In genomic region chr7:79507101-79507705, GRCm38 (mm10) we compare ENCODE assay signal across 11 mouse cellular contexts. TPM values are rescaled to one million over a fixed set of nuclear protein-coding genes. Genes with fewer than 3 reads are reported as not detected.
DNase-seq lines count a peak whose midpoint lies in the region; ATAC-seq lines count a peak whose summit lies in the region.
"Had no signal": no experiment of that assay in that cellular context is flagged by ENCODE, and none has a peak within 500 bp of the region (broad histone marks: within the 10 kb centered on the region; RNA-seq: fewer than 3 reads in every experiment).

No protein-coding gene starts in this region.

- peaks cover 25% of the 10 kb centered on the region for H3K36me3 ChIP-seq in hindbrain, embryonic 13.5 days
- no peaks in the 10 kb centered on the region for H3K36me3 ChIP-seq in neural tube, embryonic 15.5 days
- H3K36me3 ChIP-seq: heart, embryonic 12.5 days had no signal

- 3% methylated on average over 11 of the region's 11 CpGs for WGBS in hindbrain, embryonic 13.5 days
- WGBS in neural tube, embryonic 15.5 days, result 5% methylated on average over 11 of the region's 11 CpGs

- ATAC-seq in hindbrain, embryonic 13.5 days (ENCODE audit: low FRiP score), result no peak
- ATAC-seq in neural tube, embryonic 15.5 days (ENCODE audit: low FRiP score), result no peak

- DNase-seq in left cerebral cortex, postnatal 36 days (ENCODE audit: low spot score in 2 of 2), result peak; percentile 47 to 55
- DNase-seq in left cerebral cortex, adult 9 months (ENCODE audit: low spot score in 2 of 2), result no peak
- peak; percentile 58 to 64 for DNase-seq in cerebellum, postnatal 36 days
- DNase-seq in frontal cortex, postnatal 14 days (ENCODE audit: low spot score in 2 of 2), result no peak
- DNase-seq in spleen, postnatal 4 days (ENCODE audit: low spot score in 2 of 2), result no peak
- DNase-seq in urinary bladder, adult 18-20 months (ENCODE audit: low spot score in 2 of 2), result no peak
- DNase-seq: kidney, adult 8-10 months; lung, embryonic 14.5 days had no signal

- H3K4me3 ChIP-seq in hindbrain, embryonic 13.5 days, result peak overlapping the region; percentile 95
- peak overlapping the region; percentile 74 for H3K4me3 ChIP-seq in neural tube, embryonic 15.5 days (replicated peaks)
- H3K4me3 ChIP-seq: heart, embryonic 12.5 days had no signal

- peaks cover 47% of the 10 kb centered on the region for H3K27me3 ChIP-seq in hindbrain, embryonic 13.5 days
- peaks cover 5% of the 10 kb centered on the region; the same call in 1 of the 2 replicates for H3K27me3 ChIP-seq in neural tube, embryonic 15.5 days (replicated peaks)

- peaks cover 80% of the 10 kb centered on the region for H3K4me1 ChIP-seq in hindbrain, embryonic 13.5 days (replicated peaks)
- peaks cover 88% of the 10 kb centered on the region for H3K4me1 ChIP-seq in neural tube, embryonic 15.5 days

- H3K9me3 ChIP-seq in hindbrain, embryonic 13.5 days, result no peaks in the 10 kb centered on the region
- no peaks in the 10 kb centered on the region for H3K9me3 ChIP-seq in neural tube, embryonic 15.5 days (replicated peaks)

- H3K9ac ChIP-seq in hindbrain, embryonic 13.5 days, result peak overlapping the region; percentile 100
- peak overlapping the region; percentile 97 for H3K9ac ChIP-seq in neural tube, embryonic 15.5 days (replicated peaks)
- H3K9ac ChIP-seq: heart, embryonic 12.5 days; lung, embryonic 14.5 days had no signal

- intact Hi-C loops in left cerebral cortex, postnatal 36 days (cut with DNase I), result no loop called here

- peak overlapping the region; percentile 96 for H3K4me2 ChIP-seq in hindbrain, embryonic 13.5 days
- peak overlapping the region; percentile 87 for H3K4me2 ChIP-seq in neural tube, embryonic 15.5 days
- H3K4me2 ChIP-seq: heart, embryonic 12.5 days; lung, embryonic 14.5 days had no signal

- H3K27ac ChIP-seq in hindbrain, embryonic 13.5 days, result peak overlapping the region; percentile 99
- peak overlapping the region; percentile 98 for H3K27ac ChIP-seq in neural tube, embryonic 15.5 days (replicated peaks)

RNA-seq across cellular contexts. Expression of gene Polg, which starts 41.0 kb away (rescaled TPM):
- 10 to 100 TPM; 77.8 to 97.5 TPM for total RNA-seq in left cerebral cortex, postnatal 36 days (2021)
- 21.9 and 22.5 TPM in 2 replicates for polyA plus RNA-seq in hindbrain, embryonic 13.5 days (2015; fragmentation: Nextera tagmentation; extraction: Ambion mirVana)
- polyA plus RNA-seq in neural tube, embryonic 15.5 days (2015; fragmentation: Nextera tagmentation; extraction: Ambion mirVana), result 24.2 and 25.0 TPM in 2 replicates

Comparison
In these comparisons a context has a peak if more than half of its experiments do, and no peak if none do; other contexts are left out.
1. DNase-seq: peak in left cerebral cortex, postnatal 36 days (2 of 2) and cerebellum, postnatal 36 days (2 of 2); none in left cerebral cortex, adult 9 months (0 of 2), frontal cortex, postnatal 14 days (0 of 2), spleen, postnatal 4 days (0 of 2) and urinary bladder, adult 18-20 months (0 of 2).